Mouse (Mus musculus) spleen, adult 2 months (tissue): Measurements from ENCODE around the gene Pax7. TPM values are rescaled to one million over a fixed set of nuclear protein-coding genes. Genes with fewer than 3 reads are reported as not detected.

Experiments
- DNase-seq, 2 experiments: peaks; one replicate each; pipeline versions ENCODE4 v3.0.0 to v3.0.0-alpha.2; 2012 to 2021; ENCODE audit warnings: low spot score in 2 of 2, low read depth in 1 of 2
- H3K27ac ChIP-seq: fragments of 200-500 bp; 2 replicates; pipeline ENCODE4 v1.5.1; 2012; ENCODE audit warnings: low read length, inconsistent platforms; ENCODE audit not compliant: insufficient read depth
- H3K27me3 ChIP-seq: fragments of 200-500 bp; 2 replicates; pipeline ENCODE4 v1.6.1; 2012; ENCODE audit warnings: mild to moderate bottlenecking, moderate library complexity, low read length, inconsistent platforms; ENCODE audit not compliant: control insufficient read depth, insufficient read depth
- H3K36me3 ChIP-seq: fragments of 200-500 bp; 2 replicates; pipeline ENCODE4 v1.6.1; 2012; ENCODE audit warnings: mild to moderate bottlenecking, low read length, inconsistent platforms; ENCODE audit not compliant: control insufficient read depth, insufficient read depth
- H3K4me1 ChIP-seq: fragments of 200-500 bp; 2 replicates; pipeline ENCODE4 v1.6.1; 2011; ENCODE audit warnings: inconsistent platforms; ENCODE audit not compliant: control insufficient read depth, insufficient read depth, insufficient read length
- H3K4me3 ChIP-seq: fragments of 200-500 bp; 2 replicates; pipeline ENCODE4 v1.5.1; 2011; ENCODE audit warnings: mild to moderate bottlenecking, inconsistent platforms; ENCODE audit not compliant: insufficient read depth, insufficient read length; ENCODE audit errors: extremely low read depth
- CTCF ChIP-seq: fragments of 200-500 bp; IDR thresholded peaks from 2 replicates; pipeline ENCODE4 v1.5.1; 2011; ENCODE audit warnings: mild to moderate bottlenecking, inconsistent platforms; ENCODE audit not compliant: insufficient read depth, insufficient read length, insufficient replicate concordance; ENCODE audit errors: extremely low read depth
- POLR2A ChIP-seq: fragments of 200-500 bp; IDR thresholded peaks from 2 replicates; pipeline ENCODE4 v1.6.1; 2011; ENCODE audit warnings: low read depth, low read length, inconsistent platforms
- WGBS: fragments of 180-500 bp; shearing (Covaris S2); methylation state at CpG from one replicate; pipeline ENCODE4 v1.1.7; 2018; 5-methylcytosine and 5-hydroxymethylcytosine counted together
- polyA plus RNA-seq: library from polyadenylated mRNA; depleted of rRNA; stranded (reverse); fragments of >200 nt; gene quantifications from 2 replicates; pipeline ENCODE4 v1.2.3, GENCODE M21; 2012

The Pax7 gene
- polyA plus RNA-seq, 1 experiment: 0.11 TPM

GRCm38 (mm10) chr4:139863218-139863617 lies 29.9 kb upstream of the Pax7 start:
- H3K27ac ChIP-seq: no peak overlapping the region
- H3K27me3 ChIP-seq: no peaks in the 10 kb centered on the region
- WGBS: 90% methylated on average over 1 of the region's 1 CpGs
- DNase-seq: no peak
- H3K4me1 ChIP-seq: no peaks in the 10 kb centered on the region
- TF ChIP-seq POLR2A: no peak
- no peaks in the 10 kb centered on the region for H3K36me3 ChIP-seq
- no peak overlapping the region for H3K4me3 ChIP-seq

- TF ChIP-seq CTCF: peak; percentile 96
- TF ChIP-seq POLR2A: no peak
- Histone ChIP-seq H3K27ac (no peak overlapping the region), H3K36me3 (no peaks in the 10 kb centered on the region), H3K4me3 (no peak overlapping the region), H3K4me1 (no peaks in the 10 kb centered on the region), H3K27me3 (no peaks in the 10 kb centered on the region)
- 9% methylated on average over 13 of the region's 13 CpGs for WGBS
- peak; percentile 45 to 77 for DNase-seq
These were observed 25.4 kb upstream of the Pax7 start for GRCm38 (mm10) chr4:139858635-139859176.

- DNase-seq: no peak
- H3K27ac ChIP-seq: no peak overlapping the region
- H3K4me3 ChIP-seq: no peak overlapping the region
- H3K27me3 ChIP-seq: peaks cover 9% of the 10 kb centered on the region; the same call in 1 of the 2 replicates
- TF ChIP-seq POLR2A (no peak), CTCF (peak; percentile 41; the same call in 1 of the 2 replicates)
- 6% methylated on average over 25 of the region's 25 CpGs for WGBS
- no peaks in the 10 kb centered on the region for H3K36me3 ChIP-seq
- H3K4me1 ChIP-seq: no peaks in the 10 kb centered on the region
These were observed 19.1 kb upstream of the Pax7 start for GRCm38 (mm10) chr4:139852219-139853035.

GRCm38 (mm10) chr4:139851387-139851786 lies 18.1 kb upstream of the Pax7 start:
- WGBS: 22% methylated on average over 15 of the region's 15 CpGs
- Histone ChIP-seq H3K4me1 (no peaks in the 10 kb centered on the region), H3K4me3 (no peak overlapping the region), H3K36me3 (no peaks in the 10 kb centered on the region), H3K27ac (no peak overlapping the region), H3K27me3 (peaks cover 9% of the 10 kb centered on the region; the same call in 1 of the 2 replicates)
- no peak for TF ChIP-seq CTCF
- TF ChIP-seq POLR2A: no peak
- DNase-seq: no peak

GRCm38 (mm10) chr4:139850547-139851170 lies 17.3 kb upstream of the Pax7 start:
- no peak for TF ChIP-seq CTCF
- TF ChIP-seq POLR2A: no peak
- Histone ChIP-seq H3K27ac (no peak overlapping the region), H3K27me3 (peaks cover 9% of the 10 kb centered on the region; the same call in 1 of the 2 replicates), H3K36me3 (no peaks in the 10 kb centered on the region), H3K4me3 (no peak overlapping the region), H3K4me1 (no peaks in the 10 kb centered on the region)
- 14% methylated on average over 8 of the region's 8 CpGs for WGBS
- DNase-seq: no peak

- no peak for TF ChIP-seq POLR2A
- TF ChIP-seq CTCF: no peak
- Histone ChIP-seq H3K36me3 (no peaks in the 10 kb centered on the region), H3K27ac (no peak overlapping the region), H3K27me3 (no peaks in the 10 kb centered on the region), H3K4me1 (no peaks in the 10 kb centered on the region), H3K4me3 (no peak overlapping the region)
- no peak for DNase-seq
- WGBS: 13% methylated on average over 7 of the region's 7 CpGs
These were observed 10.1 kb upstream of the Pax7 start for GRCm38 (mm10) chr4:139843456-139843855.

GRCm38 (mm10) chr4:139842919-139843318 lies 9.6 kb upstream of the Pax7 start:
- no peak for DNase-seq
- no peak overlapping the region for H3K27ac ChIP-seq
- H3K36me3 ChIP-seq: no peaks in the 10 kb centered on the region
- WGBS: 72% methylated on average over 7 of the region's 7 CpGs
- no peaks in the 10 kb centered on the region for H3K4me1 ChIP-seq
- TF ChIP-seq CTCF (no peak), POLR2A (no peak)
- no peak overlapping the region for H3K4me3 ChIP-seq
- H3K27me3 ChIP-seq: no peaks in the 10 kb centered on the region; the same call in 1 of the 2 replicates
